Mouse (Mus musculus): ENCODE measurements around the gene Gm9117. TPM values are rescaled to one million over a fixed set of nuclear protein-coding genes. Genes with fewer than 3 reads are reported as not detected.
"Not testable (repeated sequence)": the region's sequence is repeated elsewhere in the genome, so short reads cannot be mapped to it uniquely, and the experiment has no call there.

The Gm9117 gene
- not detected for polyA plus RNA-seq (2012; fragmentation: generic; extraction: Trizol)

DNA sequence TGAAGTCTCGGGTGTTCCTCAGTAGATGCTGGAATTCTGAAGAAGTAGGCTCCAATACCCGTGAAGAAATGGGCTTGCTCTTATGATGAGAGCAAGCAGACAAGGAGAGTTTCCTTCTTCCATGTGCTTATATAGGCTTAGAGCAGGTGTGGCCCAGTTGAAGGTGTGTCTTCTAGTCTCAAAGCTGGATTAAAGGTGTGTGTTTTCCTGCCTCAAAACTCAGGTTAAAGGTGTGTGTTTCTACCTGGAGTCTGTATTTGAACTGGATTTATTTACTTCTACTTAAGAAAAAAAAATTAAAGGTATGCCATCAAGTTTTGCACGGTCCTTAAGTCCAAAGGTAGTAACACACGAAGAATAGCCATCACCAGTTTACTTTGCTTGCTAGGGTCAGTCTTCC lies at the start of gene Gm9117:
Gene Gm9117, minus strand, starts transcription at position 101 of the 400 bp plus-strand sequence.
- not testable (repeated sequence) for H3K27me3 ChIP-seq (ENCODE audit: control insufficient read depth, insufficient read depth, insufficient read length); H3K36me3 ChIP-seq (ENCODE audit: control insufficient read depth, insufficient read depth); H3K79me2 ChIP-seq (ENCODE audit: control insufficient read depth, insufficient read depth); H3K4me3 ChIP-seq; H3ac ChIP-seq (ENCODE audit: control insufficient read depth, insufficient read length); H3K4me2 ChIP-seq (ENCODE audit: low read depth)

- not testable (repeated sequence) for H3ac ChIP-seq (ENCODE audit: control insufficient read depth, insufficient read length); H3K36me3 ChIP-seq (ENCODE audit: control insufficient read depth, insufficient read depth); H3K4me3 ChIP-seq; H3K27me3 ChIP-seq (ENCODE audit: control insufficient read depth, insufficient read depth, insufficient read length); H3K79me2 ChIP-seq (ENCODE audit: control insufficient read depth, insufficient read depth); H3K4me2 ChIP-seq (ENCODE audit: low read depth)
Observed at GRCm38 (mm10) chr3:93968938-93969337, 25.6 kb upstream of the Gm9117 start.

GRCm38 (mm10) chr3:93961214-93961613 lies 17.9 kb upstream of the Gm9117 start, which contains the start of gene Tdpoz5:
Gene Tdpoz5 (minus strand): TSS chr3:93961314.
- H3K36me3 ChIP-seq (ENCODE audit: control insufficient read depth, insufficient read depth); H3ac ChIP-seq (ENCODE audit: control insufficient read depth, insufficient read length); H3K27me3 ChIP-seq (ENCODE audit: control insufficient read depth, insufficient read depth, insufficient read length); H3K4me2 ChIP-seq (ENCODE audit: low read depth); H3K79me2 ChIP-seq (ENCODE audit: control insufficient read depth, insufficient read depth); H3K4me3 ChIP-seq: not testable (repeated sequence)

GRCm38 (mm10) chr3:93938386-93938785 lies 5.0 kb downstream of the Gm9117 start:
- H3ac ChIP-seq (ENCODE audit: control insufficient read depth, insufficient read length); H3K4me2 ChIP-seq (ENCODE audit: low read depth); H3K36me3 ChIP-seq (ENCODE audit: control insufficient read depth, insufficient read depth); H3K27me3 ChIP-seq (ENCODE audit: control insufficient read depth, insufficient read depth, insufficient read length); H3K4me3 ChIP-seq; H3K79me2 ChIP-seq (ENCODE audit: control insufficient read depth, insufficient read depth): not testable (repeated sequence)

Other genes starting within 250 kb of the Gm9117 start
- not detected for gene Gm5773, start 170.5 kb downstream of the Gm9117 start, polyA plus RNA-seq (2012; fragmentation: generic; extraction: Trizol)
- gene Tdpoz4, start 147.1 kb downstream of the Gm9117 start, polyA plus RNA-seq (2012; fragmentation: generic; extraction: Trizol) = not detected
- not detected for gene Tdpoz3, start 117.5 kb downstream of the Gm9117 start, polyA plus RNA-seq (2012; fragmentation: generic; extraction: Trizol)
- gene Tdpoz5, start 17.8 kb upstream of the Gm9117 start, polyA plus RNA-seq (2012; fragmentation: generic; extraction: Trizol) = not detected
- gene Gm9125, start 111.3 kb upstream of the Gm9117 start, polyA plus RNA-seq (2012; fragmentation: generic; extraction: Trizol) = not detected
- not detected for gene Gm10697, start 129.1 kb upstream of the Gm9117 start, polyA plus RNA-seq (2012; fragmentation: generic; extraction: Trizol)
- not detected for gene Gm10696, start 234.7 kb upstream of the Gm9117 start, polyA plus RNA-seq (2012; fragmentation: generic; extraction: Trizol)

Measured in myocyte (in vitro differentiated cells).